Mouse (Mus musculus): ENCODE data around the gene Dnajb14. TPM values are rescaled to one million over a fixed set of nuclear protein-coding genes. Genes with fewer than 3 reads are reported as not detected.

Dnajb14 gene
- polyA plus RNA-seq (2017; shearing (Covaris generic)) = 1 to 10 TPM; 4.5 to 6.1 (median 5.6) TPM

DNA sequence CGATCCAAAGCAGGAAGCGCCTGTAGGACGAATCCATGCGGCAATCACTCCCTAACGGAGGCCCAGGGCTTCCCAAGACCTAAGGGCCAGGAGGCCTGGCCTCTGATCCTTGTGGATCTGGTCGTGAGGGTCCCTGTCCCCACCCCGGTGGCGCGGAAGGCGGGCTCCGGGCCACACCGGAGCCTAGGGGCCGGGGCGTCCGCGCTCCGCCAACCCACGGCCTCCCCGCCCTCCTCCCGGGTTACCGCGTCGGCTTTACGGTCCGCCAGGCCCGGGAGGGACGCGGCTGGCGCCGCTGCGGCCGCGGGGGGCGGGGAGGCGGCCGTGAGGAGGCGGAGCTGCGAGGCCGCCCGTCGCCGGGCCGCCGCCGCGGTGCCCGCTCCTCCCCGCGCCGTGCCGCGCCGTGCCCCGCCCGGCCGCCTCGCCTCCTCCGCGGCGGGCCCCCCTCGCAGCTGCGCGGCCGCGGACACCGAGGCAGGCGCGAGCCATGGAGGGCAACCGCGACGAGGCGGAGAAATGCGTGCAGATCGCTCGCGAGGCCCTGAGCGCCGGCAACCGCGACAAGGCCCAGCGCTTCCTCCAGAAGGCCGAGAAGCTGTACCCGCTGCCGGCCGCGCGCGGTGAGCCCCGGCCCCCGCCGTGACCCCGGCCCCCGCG, at the start of gene Dnajb14:
Gene Dnajb14, plus strand, starts transcription at position 239 of the 657 bp plus-strand sequence.
- ATAC-seq = no peak

DNA sequence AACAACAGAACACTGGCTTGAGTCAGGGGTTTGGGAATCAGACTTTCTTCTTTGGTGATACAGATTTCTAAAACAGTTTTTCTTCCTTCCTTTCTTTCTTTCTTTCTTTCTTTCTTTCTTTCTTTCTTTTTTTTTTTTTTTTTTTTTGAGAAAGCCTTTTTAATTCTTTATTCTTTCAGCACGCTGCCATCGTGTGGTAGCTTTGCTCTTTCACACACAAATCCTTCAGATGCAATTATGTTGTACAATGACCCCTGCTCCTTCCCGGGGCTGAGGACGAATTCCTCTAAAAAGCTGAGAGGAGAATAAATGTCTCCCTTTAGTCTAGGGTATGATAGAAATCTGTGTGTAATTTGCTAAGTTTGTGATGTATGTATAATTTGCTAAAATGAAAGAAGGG, 48.8 kb upstream of the Dnajb14 start:
- ATAC-seq = no peak

DNA sequence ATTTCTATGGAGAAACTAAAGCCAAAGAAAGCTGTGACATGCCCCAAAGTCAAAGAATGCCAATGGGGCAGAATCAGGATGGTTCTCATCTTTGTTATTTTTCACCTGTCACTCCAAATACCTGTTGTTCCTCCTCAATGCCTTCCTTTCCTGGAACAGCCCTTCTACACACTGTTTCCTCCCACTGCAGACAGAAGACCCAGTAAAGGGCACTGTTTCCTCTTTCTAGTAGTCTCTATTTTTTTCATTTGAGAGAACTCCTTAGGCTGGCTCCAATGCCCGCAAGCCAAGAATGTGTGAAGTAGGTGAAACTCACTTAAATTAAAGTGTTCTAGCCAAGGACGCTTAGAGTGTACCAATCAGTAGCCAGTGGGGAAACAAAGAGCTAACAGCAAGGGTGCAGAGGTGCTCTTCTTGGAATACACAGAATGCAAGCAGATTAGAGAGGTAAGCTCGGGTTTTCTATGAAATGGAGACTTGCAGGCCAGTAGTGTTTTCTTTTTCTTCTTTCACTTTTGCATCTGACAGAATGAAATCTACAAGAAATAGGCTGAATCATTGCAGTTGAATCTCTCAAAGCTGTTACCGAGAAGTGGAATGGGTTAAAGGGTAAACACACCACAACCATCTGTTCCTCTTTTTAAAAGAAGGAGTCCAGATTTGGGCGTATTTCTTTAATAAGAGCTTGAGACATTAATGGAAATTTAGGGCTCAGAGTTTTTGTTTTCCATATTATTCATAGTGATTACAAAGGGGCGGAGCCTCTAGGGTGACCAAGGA, 46.6 kb upstream of the Dnajb14 start:
- ATAC-seq = peak; percentile 66

DNA sequence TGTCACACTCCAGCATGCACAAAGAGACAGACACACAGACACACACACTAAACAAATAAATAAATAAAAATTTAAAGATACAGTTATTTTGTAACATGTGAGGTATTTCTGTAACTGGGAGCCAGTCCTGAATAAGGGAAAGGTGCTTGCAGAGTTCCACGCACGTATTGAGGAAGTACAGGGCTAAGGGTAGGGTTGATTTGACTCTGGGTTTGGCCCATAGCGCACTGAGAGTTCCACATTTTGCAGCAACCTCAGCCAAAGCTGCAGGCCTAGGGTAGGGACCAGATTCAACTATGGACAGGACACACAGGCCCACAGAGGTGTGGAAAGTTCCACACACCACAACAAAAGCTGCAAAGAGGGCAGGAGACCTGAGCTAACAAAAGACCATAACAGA, 44.2 kb upstream of the Dnajb14 start:
- no peak for ATAC-seq

DNA sequence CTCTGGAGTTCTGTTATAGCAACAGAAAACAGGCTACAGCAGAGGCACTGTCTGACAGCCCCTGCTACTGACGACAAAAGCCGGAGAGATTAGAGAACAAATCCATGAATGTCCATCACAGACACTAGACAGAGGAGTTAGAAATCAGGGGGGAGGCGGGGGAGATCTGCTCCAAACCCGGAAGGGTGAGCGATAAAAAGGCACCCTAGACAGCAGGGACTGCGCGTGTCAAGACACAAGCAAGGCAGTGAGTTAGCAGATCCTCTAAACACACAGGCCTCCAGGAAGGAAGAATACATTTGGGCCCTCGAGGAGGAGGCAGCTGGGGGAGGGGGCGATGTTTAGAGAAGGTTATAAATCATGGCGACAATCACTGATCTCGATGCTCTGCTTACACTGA, 39.8 kb upstream of the Dnajb14 start:
- no peak for ATAC-seq

DNA sequence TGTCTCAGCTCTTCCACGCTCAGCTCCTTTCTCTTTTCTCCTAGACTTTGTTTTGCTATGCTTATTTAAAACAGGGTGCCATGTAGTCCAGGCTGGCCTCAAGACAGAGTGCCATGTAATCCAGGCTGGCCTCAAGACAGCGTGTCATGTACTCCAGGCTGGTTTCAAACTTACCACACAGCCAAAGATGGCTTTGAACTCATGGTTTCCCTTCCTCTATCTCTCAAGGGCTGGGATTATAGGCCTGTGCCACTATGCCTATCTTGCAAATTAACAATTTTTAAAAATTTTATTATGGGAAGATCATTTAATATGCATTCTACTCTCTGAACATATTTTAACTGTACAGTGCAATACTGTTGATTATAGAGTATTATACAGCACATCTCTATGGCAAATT, 36.3 kb upstream of the Dnajb14 start:
- no peak for ATAC-seq

DNA sequence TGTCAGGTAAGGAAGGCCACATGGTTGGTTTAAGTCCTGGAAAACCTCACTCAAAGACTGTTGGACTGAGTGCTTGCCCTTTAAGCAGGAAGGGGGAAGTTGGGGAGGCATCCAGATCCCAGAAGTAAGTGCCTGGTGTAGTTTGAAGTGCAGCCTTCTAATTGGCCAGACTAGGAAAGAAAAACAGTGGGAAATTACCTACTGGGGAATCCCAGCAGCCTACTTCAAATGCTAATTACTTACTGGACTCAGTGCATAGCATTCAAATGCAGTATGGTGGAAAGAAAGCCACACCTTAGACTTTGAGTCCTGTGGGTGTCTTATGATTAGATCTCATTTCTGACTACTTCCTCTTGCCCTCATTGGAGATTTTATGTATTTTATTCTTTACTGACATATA, 34.3 kb upstream of the Dnajb14 start:
- peak; percentile 93 for ATAC-seq

DNA sequence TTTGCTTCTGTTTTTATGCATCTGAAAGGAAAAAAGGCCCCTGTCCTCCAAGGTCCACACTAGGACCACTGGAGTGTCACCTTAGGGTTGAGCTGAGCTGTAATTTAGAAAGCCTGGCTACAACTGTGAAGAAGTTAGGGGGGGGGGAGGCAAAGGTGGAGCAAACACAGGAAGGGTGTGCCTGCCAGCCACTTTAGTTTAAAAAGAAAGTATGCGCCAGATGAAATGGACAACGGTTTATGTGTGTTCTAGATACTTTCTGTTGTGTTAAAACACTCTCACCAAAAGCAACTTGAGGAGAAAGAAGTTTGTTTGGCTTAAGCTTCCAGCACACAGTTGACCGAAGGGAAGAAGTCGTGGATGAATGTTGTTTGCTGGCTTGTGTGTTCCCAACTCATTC, 33.8 kb upstream of the Dnajb14 start:
- ATAC-seq = peak; percentile 30

DNA sequence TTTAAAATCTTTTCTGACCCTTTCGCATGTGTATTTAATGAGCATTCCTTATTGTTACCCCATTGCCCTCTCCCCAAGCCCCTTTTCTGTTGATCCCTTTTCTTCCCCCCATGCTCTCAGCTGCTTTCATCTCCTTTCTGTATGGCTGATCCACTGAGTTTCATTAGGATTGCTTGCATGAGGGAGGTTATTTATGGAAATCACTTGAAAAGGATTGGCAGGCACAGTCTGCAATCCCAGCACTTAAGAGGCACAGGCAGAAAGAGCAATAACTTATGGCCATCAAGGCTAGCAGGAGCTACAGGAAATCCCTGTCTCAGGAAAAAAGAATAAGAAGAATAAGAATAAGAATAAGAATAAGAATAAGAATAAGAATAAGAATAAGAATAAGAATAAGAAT, 30.9 kb upstream of the Dnajb14 start:
- ATAC-seq = no peak

DNA sequence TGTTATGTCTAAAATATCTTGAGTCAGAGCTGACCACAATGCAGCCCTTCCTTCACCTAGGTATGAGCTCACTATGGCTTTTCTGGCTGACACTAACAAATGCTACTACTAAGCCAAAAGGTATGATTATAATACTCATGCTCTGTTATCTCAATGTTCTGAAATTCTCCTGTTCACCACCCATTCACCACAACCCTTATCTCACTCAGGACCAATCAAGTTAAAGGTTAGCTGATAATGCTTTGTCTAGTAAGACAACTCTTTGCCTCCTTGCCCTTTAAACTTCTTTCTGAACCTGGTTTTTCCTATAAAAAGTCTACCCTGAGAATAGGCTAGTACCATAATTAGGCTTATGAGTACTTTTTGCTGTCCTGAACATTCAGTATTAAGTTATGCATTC, 29.3 kb upstream of the Dnajb14 start:
- ATAC-seq = no peak

DNA sequence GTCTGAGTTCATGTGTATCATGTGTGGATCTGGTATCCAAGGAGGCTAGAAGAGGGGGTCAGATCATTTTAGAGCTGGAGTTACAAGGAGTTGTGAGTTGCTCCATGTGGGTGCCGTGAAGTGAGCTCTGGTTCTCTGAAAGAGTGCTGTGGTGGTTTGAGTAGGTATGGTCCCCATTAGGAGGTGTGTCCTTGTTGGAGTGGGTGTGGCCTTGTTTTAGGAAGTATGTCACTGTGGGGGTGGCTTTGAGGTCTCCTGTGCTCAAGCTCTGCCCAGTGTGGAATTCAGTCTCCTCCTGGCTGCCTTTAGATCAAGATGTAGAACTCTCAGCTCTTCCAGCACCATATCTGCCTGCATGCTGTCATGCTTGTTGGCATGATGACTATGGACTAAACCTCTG, 24.5 kb upstream of the Dnajb14 start:
- no peak for ATAC-seq

DNA sequence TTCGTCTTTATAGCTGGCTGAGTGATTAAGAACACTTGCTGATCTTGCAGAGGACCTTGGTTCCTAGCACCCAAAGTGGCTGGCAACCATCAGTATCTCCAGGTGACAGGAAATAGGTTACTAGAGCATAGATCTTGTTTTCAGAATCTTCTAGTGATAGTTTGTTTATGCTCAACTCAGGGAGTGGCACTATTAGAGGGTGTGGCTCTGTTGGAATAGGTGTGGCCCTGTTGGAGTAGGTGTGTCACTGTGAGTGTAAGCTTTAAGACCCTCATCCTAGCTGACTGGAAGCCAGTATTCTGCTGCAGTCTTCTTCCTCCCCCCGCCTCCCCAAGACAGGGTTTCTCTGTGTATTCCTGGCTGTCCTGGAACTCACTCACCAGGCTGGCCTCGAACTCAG, 23.2 kb upstream of the Dnajb14 start:
- ATAC-seq = no peak

DNA sequence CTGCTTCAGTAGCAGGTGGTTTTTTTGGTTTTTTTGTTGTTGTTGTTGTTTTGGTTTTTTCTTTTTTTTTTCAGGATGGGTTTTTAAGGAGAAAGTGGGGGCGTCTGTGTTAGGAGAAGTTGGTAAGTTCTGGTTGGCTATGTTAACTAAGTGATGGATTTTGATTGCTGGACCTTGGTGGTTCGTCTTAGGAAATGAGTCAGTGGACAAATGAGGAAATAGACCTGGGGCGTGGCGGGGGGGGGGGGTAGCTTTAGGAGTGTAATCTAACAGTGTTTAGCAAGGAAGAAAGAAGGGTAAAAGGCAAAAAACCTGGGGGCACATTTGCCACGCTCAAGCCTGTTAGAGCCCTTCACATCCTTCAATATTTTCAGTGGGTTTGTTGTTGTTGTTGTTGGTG, 20.9 kb upstream of the Dnajb14 start:
- no peak for ATAC-seq

DNA sequence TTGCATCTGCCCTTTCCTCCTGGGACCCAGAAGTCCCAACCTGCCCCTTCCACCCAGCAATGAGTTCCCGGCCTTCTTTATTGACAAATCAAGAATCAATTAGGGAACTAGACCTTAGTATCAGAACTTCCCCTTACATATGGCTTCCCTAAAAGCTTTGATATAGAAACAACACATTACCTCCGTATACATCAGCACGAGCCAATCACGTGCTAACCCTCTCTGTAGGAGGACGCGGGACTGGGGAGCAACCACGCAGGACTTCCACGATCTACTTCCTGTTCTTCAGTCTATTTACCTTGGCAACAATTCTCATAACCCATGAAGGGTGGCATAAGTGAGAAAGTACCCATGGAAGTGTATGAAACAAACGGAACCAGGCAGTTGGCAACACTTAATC, 19.1 kb upstream of the Dnajb14 start:
- no peak for ATAC-seq

DNA sequence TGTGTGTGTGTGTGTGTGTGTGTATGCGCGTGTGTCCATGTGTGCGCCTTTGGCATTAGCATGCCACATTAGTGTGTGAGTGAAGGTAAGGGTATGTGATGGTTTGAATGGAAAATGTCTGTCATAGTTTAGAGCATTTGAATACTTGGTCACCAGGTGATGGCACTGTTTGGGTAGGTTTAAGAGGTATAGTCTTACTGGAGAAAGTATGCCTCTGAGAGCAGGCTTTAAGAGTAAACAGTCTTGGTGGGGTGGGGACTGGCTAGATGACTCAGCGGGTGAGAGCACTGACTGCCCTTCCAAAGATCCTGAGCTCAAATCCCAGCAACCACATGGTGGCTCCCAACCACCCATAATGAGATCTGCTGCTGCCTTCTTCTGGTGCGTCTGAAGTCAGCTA, 17.8 kb upstream of the Dnajb14 start:
- no peak for ATAC-seq

DNA sequence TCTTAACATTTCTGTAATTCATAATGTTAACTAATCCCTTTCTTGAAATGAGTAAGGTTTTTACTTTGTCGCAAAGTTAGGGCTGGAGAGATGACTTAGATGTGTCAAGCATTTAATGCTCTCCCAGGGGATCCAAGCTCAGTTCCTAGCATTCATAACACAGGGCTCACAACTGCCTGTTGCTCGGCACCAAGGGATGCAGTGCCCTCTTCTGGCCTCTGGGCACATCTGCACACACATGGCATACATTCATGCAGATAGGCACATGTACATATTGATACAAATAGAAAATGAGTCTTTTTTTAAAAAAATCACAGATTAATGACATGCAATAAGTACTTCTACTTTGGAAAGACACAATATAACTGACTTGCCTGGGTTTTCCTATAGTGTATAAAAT, 16.3 kb upstream of the Dnajb14 start:
- no peak for ATAC-seq

DNA sequence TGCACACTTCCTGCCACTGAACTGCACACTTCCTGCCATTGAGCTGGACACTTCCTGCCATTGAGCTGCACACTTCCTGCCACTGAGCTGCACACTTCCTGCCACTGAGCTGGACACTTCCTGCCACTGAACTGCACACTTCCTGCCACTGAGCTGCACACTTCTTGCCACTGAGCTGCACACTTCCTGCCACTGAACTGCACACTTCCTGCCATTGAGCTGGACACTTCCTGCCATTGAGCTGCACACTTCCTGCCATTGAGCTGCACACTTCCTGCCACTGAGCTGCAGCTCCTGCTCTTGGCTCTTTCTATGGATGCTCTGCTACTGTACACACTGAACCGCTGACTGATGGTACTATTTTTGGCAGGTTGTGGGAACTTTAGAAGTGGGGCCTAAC, 14.5 kb upstream of the Dnajb14 start:
- peak; percentile 46 for ATAC-seq

DNA sequence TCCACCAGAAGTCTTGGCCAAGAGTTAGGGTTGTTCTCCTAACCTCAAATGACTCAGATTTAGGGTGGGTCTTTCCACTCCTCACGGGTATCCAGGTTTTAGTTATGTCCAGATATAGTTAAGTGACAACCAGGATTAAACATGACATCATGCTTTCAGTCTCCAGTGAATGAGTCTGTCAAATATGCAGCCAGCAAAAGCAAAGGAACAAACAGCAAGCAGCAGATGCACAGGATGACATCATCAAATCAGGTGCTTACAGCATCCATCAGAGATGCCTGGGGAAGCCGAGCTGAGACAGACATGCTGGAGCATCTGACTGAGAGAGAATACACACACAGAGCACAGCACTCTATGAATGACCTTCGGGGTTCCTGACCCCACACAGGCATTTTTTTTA, 12.1 kb upstream of the Dnajb14 start:
- no peak for ATAC-seq

DNA sequence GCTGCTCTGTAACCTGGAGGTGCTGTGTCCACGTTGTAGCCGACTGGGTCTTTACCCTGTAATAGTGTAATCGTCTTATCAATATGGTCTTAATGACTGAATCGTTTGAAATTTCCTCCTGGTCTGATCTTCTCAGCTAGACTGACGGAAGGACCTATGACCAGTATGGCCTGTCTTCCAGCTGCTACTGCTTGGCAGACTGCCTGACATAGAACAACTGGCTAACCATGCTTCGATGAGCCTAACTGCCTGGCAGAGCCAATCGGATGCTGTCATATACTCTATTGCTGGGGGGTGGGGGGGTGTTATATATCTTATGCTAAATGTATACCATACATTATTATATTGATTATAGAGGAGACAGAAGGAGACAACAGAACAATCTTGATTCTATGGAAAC, 11.4 kb upstream of the Dnajb14 start:
- no peak for ATAC-seq

DNA sequence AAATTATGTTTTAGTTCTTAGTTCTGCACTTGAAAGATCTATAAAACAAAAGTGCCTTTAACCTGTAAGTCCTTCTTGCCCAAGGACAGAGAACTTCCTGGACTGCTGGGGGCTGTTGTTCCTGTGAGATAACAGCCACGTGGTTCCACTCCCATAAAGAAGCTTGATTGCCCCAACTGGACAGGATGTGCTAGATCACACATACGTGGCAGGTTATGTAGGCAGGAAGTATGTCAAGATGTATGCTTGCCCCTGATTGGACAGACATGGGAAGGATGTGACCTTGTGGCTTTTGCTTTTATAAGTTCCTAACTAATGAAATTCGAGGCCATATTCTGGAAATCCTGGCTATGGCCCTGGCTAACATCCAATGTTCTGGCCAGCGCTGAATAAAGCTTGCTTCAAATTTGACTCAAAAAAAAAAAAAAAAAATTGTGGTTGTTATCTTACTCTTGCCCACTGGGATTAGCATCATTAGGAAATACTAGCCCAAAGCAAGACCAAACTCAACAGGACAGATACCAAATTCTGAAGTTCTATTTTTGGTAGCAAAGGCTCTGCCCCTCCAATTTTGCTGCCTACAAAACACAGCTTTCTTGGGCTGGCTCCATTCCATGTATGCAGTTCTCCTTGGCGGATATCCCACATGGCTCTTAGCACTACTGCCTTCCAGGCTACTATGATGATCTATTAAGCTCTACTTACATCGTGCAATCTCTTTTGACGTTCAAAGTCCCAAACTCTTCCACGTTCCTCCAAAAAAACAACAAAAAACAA, 6.9 kb upstream of the Dnajb14 start:
- ATAC-seq = peak; percentile 8

DNA sequence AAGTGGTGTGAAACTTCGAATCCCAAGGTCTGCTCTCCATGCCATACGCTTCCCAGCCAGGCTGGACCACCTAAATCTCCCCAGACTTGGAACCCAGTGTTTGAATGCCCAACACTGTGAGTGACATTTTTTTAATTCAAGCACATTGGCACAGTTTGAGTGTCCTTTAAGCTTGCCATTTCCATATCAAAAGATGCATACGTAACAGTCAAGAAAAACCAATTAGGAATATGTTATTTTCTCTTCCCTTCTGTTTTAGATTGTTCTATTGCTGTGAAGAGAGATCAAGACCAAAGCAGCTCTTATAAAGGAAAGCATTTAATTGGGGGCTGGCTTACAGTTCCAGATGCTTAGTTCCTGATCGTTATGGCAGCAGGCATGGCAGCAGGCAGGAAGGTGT, 6.0 kb upstream of the Dnajb14 start:
- ATAC-seq = no peak

DNA sequence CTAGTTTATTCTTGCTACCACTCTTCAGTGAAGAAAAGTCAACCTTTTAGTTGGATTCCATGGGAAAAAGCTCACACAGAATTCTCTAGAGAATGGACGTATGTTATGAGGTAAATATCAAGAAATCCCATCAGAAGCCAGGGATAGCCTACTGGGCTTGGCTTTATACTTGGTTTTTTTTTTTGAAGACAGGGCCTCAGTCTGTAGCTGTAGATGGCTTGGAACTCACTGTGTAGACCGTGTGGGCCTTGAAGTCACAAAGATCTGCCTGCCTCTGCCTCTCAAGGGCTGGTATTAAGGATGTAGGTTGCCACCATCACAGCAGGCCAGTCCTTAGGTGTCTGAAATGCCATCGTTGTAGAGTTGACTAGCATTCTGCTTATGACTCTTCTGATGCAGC, 4.9 kb upstream of the Dnajb14 start:
- no peak for ATAC-seq

DNA sequence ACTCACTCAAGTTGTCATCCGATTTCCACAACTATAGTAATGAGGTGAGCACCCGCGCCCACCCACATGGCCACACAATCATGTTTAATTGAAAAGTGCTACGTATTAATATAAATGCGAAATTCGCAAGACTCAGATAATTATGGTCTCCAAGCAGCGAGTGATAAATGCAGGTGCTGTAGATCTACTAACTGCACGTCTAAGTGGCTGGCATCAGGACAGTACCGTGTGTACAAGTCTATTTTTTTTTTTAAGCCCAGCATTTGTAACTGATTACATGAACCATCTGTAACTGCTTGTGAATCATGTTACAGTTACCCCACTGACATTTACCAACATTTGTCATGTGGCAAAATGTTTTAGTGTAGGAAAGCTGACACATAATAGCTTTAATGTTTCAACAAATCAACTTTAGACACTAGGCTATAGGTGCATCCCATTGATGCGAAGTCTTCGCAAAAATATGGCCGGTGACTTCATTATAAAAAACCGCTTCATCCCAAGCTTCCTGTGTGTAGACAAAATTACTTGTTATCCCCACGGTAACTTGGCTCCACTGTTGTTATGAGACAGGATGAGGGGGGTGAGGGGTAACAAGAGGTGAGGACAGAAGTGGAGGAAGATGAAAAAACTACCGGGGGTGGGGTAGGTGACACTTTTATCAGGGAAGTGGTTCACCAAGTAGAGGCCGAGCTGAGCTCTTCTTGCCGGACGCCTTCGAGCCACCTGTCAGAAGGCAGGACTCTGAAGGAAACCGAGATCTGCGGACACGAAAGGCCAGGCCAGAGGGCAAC, 3.9 kb upstream of the Dnajb14 start:
- ATAC-seq = peak; percentile 45
